Mouse (Mus musculus): Measurements from ENCODE around the gene Mroh8. TPM values are rescaled to one million over a fixed set of nuclear protein-coding genes. Genes with fewer than 3 reads are reported as not detected.

Mroh8 gene
- total and polyA plus RNA-seq, 2 experiments, result under 0.01 to 0.05 TPM

DNA sequence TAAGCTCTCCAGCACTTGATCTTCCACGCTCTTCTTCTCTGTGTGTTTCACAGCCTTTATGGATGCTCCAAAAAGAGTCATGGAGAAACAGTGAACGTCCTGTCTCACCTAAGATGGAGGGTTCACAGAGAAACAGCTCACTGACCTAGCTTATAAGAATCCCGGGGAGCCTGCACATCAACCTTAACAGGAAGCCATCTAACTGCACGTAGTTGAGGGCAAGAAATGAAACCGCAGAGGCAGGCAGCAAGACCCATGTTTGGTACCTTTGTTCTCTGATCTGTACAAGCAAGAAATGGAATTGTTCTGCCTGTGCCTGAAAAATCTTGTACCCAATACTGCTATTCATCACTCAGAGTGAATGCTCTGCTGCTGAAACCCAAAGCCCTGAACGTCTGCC is 59.2 kb downstream of the Mroh8 start:
- no peak overlapping the region for H3K4me3 ChIP-seq (ENCODE audit: insufficient read depth, low read depth, low read length)
- 80% methylated on average over 6 of the region's 6 CpGs for WGBS
- H3K27ac ChIP-seq (replicated peaks; ENCODE audit: insufficient read depth, low read depth, low read length), result no peak overlapping the region
- no peak overlapping the region for H3K9ac ChIP-seq (ENCODE audit: low read depth, low read length)
- H3K27me3 ChIP-seq (ENCODE audit: control insufficient read depth, insufficient read depth, low read length), result 0 out of 2 replicates have a peak, but pooled peaks cover 2% of the 10 kb centered on the region
- H3K4me1 ChIP-seq (ENCODE audit: control insufficient read depth, insufficient read depth, low read length), result no peaks in the 10 kb centered on the region
- no peaks in the 10 kb centered on the region for H3K79me2 ChIP-seq (ENCODE audit: control insufficient read depth, insufficient read depth, low read length)
- no peak for TF ChIP-seq CTCF (IDR thresholded peaks at IDR 0.05; ENCODE audit: low read depth, low read length)
- no peak for TF ChIP-seq POLR2A (IDR thresholded peaks at IDR 0.05; ENCODE audit: extremely low read depth, insufficient read depth, low read length)
- H3K36me3 ChIP-seq (ENCODE audit: control insufficient read depth, insufficient read depth, low read length), result no peaks in the 10 kb centered on the region
- DNase-seq (ENCODE audit: extremely low read depth, low read depth, low spot score), result no peak

DNA sequence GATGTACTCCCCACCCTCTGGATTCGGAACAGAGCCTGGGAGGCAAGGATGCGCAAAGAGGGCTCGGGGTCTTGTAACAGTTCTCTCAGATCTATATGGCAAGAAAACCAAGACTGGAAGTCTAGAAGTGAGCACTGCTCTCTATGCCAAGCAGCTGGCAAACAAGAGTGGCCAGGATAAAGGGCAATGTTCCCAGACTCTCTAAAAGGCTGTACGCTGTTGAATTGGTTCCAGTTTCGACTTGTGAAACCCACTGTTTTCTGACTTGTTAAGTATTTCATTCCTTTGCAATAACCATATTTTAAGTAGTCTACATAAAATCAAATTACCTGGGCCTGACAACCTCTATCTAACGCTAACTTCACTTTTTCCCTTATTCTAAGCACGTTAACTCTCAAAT is 67.6 kb downstream of the Mroh8 start:
- H3K79me2 ChIP-seq (ENCODE audit: control insufficient read depth, insufficient read depth, low read length), result no peaks in the 10 kb centered on the region
- H3K4me1 ChIP-seq (ENCODE audit: control insufficient read depth, insufficient read depth, low read length), result no peaks in the 10 kb centered on the region
- H3K27me3 ChIP-seq (ENCODE audit: control insufficient read depth, insufficient read depth, low read length), result no peaks in the 10 kb centered on the region
- H3K27ac ChIP-seq (replicated peaks; ENCODE audit: insufficient read depth, low read depth, low read length), result no peak overlapping the region
- TF ChIP-seq POLR2A (IDR thresholded peaks at IDR 0.05; ENCODE audit: extremely low read depth, insufficient read depth, low read length) (no peak), CTCF (IDR thresholded peaks at IDR 0.05; ENCODE audit: low read depth, low read length) (no peak)
- H3K4me3 ChIP-seq (ENCODE audit: insufficient read depth, low read depth, low read length), result no peak overlapping the region
- H3K9ac ChIP-seq (ENCODE audit: low read depth, low read length), result no peak overlapping the region
- 78% methylated on average over 7 of the region's 7 CpGs for WGBS
- DNase-seq (ENCODE audit: extremely low read depth, low read depth, low spot score), result peak; percentile 40
- H3K36me3 ChIP-seq (ENCODE audit: control insufficient read depth, insufficient read depth, low read length), result no peaks in the 10 kb centered on the region

GRCm38 (mm10) chr2:157204366-157205218 is 74.8 kb downstream of the Mroh8 start, which contains the start of gene Rbl1:
TSS of gene Rbl1 (minus strand) at chr2:157204534.
- H3K27ac ChIP-seq (replicated peaks; ENCODE audit: insufficient read depth, low read depth, low read length), result peak within 1 kb of the TSS; percentile 48
- 2% methylated on average over 73 of the region's 73 CpGs for whole genome bisulfite sequencing
- TF ChIP-seq CTCF (IDR thresholded peaks at IDR 0.05; ENCODE audit: low read depth, low read length) (0 out of 2 replicates have a peak, but pooled peaks have one; percentile 3), POLR2A (IDR thresholded peaks at IDR 0.05; ENCODE audit: extremely low read depth, insufficient read depth, low read length) (no peak)
- no peaks in the 10 kb centered on the region for H3K27me3 ChIP-seq (ENCODE audit: control insufficient read depth, insufficient read depth, low read length)
- peaks cover 3% of the 10 kb centered on the region; the same call in 1 of the 2 replicates for H3K4me1 ChIP-seq (ENCODE audit: control insufficient read depth, insufficient read depth, low read length)
- peak within 1 kb of the TSS; percentile 76 for H3K9ac ChIP-seq (ENCODE audit: low read depth, low read length)
- H3K79me2 ChIP-seq (ENCODE audit: control insufficient read depth, insufficient read depth, low read length), result no peaks in the 10 kb centered on the region
- no peaks in the 10 kb centered on the region for H3K36me3 ChIP-seq (ENCODE audit: control insufficient read depth, insufficient read depth, low read length)
- H3K4me3 ChIP-seq (ENCODE audit: insufficient read depth, low read depth, low read length), result peak within 1 kb of the TSS; percentile 72
- peak; percentile 66 for DNase-seq (ENCODE audit: extremely low read depth, low read depth, low spot score)

DNA sequence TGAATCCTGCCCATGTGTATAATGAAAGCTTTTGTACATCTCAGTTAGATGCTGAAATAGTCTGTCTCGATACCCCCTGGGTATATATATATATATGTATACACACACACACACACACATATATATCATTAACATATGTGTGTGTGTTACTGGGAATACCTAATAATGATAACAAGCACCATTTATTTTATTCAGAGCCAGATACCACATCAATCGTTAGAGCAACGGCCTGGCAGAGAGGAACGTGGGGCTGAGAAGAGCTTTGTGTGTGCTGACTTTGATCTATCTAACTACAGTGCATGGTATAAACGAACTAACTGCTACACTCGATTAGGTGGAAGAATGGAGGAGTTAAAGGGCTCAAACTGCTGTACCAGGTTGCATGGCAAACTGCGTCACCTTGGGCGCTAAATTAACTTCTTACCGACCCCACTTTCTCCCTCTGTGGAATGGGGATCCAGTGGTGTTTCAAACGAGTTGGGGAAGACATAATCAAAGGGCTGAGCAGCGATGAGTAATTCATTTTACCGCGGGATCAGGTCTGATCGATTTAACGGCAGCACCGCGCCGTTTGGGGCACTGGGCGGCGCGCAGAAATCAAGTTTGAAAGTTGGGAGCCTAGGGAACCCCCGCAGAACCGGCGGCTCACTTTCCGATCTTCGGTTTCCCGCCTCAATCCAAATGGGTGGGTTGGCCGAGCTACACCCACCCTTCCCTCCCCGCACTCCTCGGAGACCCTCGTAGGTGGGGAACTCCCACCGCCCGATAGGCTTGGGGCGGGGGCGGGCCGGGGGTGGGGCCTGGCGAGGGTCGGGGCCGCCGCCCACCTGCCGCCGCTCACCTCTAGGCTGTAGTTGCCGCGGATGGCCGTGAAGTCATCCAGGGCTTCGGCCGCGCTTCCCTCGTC is 75.6 kb downstream of the Mroh8 start:
- H3K27me3 ChIP-seq (ENCODE audit: control insufficient read depth, insufficient read depth, low read length), result no peaks in the 10 kb centered on the region
- H3K27ac ChIP-seq (replicated peaks; ENCODE audit: insufficient read depth, low read depth, low read length), result no peak overlapping the region
- peak overlapping the region; percentile 76 for H3K9ac ChIP-seq (ENCODE audit: low read depth, low read length)
- peak; percentile 23 for DNase-seq (ENCODE audit: extremely low read depth, low read depth, low spot score)
- TF ChIP-seq POLR2A (IDR thresholded peaks at IDR 0.05; ENCODE audit: extremely low read depth, insufficient read depth, low read length) (no peak), CTCF (IDR thresholded peaks at IDR 0.05; ENCODE audit: low read depth, low read length) (peak; percentile 54)
- no peaks in the 10 kb centered on the region for H3K79me2 ChIP-seq (ENCODE audit: control insufficient read depth, insufficient read depth, low read length)
- H3K4me1 ChIP-seq (ENCODE audit: control insufficient read depth, insufficient read depth, low read length), result peaks cover 3% of the 10 kb centered on the region; the same call in 1 of the 2 replicates
- WGBS, result 1% methylated on average over 49 of the region's 49 CpGs
- H3K36me3 ChIP-seq (ENCODE audit: control insufficient read depth, insufficient read depth, low read length), result no peaks in the 10 kb centered on the region
- peak overlapping the region; percentile 72 for H3K4me3 ChIP-seq (ENCODE audit: insufficient read depth, low read depth, low read length)

DNA sequence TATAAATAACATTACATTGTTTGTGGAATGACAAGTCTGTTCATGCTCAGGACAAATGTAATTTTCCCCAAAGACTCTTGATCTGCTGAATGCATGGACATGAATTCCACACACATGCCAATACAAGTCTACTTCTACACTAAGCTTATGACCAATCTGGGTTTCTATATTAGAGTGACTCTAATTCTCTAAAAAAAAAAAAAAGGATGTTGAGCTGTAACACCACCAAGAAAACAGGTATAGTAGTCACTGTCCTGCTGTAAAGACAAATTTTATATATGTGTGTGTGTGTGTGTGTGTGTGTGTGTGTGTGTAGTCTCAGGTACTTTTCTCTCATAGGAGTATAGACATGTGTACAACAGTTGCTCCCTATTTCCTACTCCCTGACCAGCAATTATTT is 76.3 kb downstream of the Mroh8 start:
- Histone ChIP-seq H3K4me3 (ENCODE audit: insufficient read depth, low read depth, low read length) (no peak overlapping the region), H3K36me3 (ENCODE audit: control insufficient read depth, insufficient read depth, low read length) (no peaks in the 10 kb centered on the region), H3K27ac (replicated peaks; ENCODE audit: insufficient read depth, low read depth, low read length) (no peak overlapping the region), H3K4me1 (ENCODE audit: control insufficient read depth, insufficient read depth, low read length) (peaks cover 3% of the 10 kb centered on the region; the same call in 1 of the 2 replicates), H3K27me3 (ENCODE audit: control insufficient read depth, insufficient read depth, low read length) (no peaks in the 10 kb centered on the region), H3K9ac (ENCODE audit: low read depth, low read length) (no peak overlapping the region), H3K79me2 (ENCODE audit: control insufficient read depth, insufficient read depth, low read length) (no peaks in the 10 kb centered on the region)
- TF ChIP-seq CTCF (IDR thresholded peaks at IDR 0.05; ENCODE audit: low read depth, low read length) (no peak), POLR2A (IDR thresholded peaks at IDR 0.05; ENCODE audit: extremely low read depth, insufficient read depth, low read length) (no peak)
- DNase-seq (ENCODE audit: extremely low read depth, low read depth, low spot score), result no peak

Measured in liver, adult 2 months (tissue).